Mouse (Mus musculus) stomach, postnatal 0 days (tissue): Measurements from ENCODE around the gene Epha4. TPM values are rescaled to one million over a fixed set of nuclear protein-coding genes. Genes with fewer than 3 reads are reported as not detected.
A peak's percentile ranks its signal among the peaks of the same experiment; 100 is the strongest.

Source experiments
- ATAC-seq: fragments of 200-750 bp; cut with Nextera tagmentation; 2 replicates; pipeline ENCODE4 v1.8.0; 2017; ENCODE audit not compliant: low FRiP score, low TSS enrichment
- DNase-seq: peaks from one replicate; pipeline ENCODE4 v3.0.0-alpha.2; 2016; ENCODE audit warnings: low spot score
- H3K27ac ChIP-seq: fragments of 300-500 bp; sonication (generic); replicated peaks from 2 replicates; pipeline ENCODE4 v1.5.1; 2014; ENCODE audit warnings: mild to moderate bottlenecking, control low read depth
- H3K27me3 ChIP-seq: fragments of 300-500 bp; sonication (generic); 2 replicates; pipeline ENCODE4 v1.6.1; 2014; ENCODE audit warnings: low read length; ENCODE audit not compliant: control insufficient read depth, insufficient read depth
- H3K36me3 ChIP-seq: fragments of 300-500 bp; sonication (generic); 2 replicates; pipeline ENCODE4 v1.6.1; 2014; ENCODE audit warnings: low read length, mixed read lengths; ENCODE audit not compliant: control insufficient read depth, insufficient read depth
- H3K4me1 ChIP-seq: fragments of 300-500 bp; sonication (generic); replicated peaks from 2 replicates; pipeline ENCODE4 v1.6.1; 2014; ENCODE audit warnings: antibody characterized with exemption; ENCODE audit not compliant: control insufficient read depth, insufficient read depth
- H3K4me2 ChIP-seq: fragments of 300-500 bp; sonication (generic); replicated peaks from 2 replicates; pipeline ENCODE4 v1.6.1; 2014; ENCODE audit warnings: low read depth, mild to moderate bottlenecking, control low read depth, moderate library complexity
- H3K4me3 ChIP-seq: fragments of 300-500 bp; sonication (generic); 2 replicates; pipeline ENCODE4 v1.5.1; 2014; ENCODE audit warnings: low read depth, low read length, control low read depth
- H3K9ac ChIP-seq: fragments of 300-500 bp; sonication (generic); 2 replicates; pipeline ENCODE4 v1.6.1; 2014; ENCODE audit warnings: mild to moderate bottlenecking, low read length, control low read depth, mixed read lengths
- H3K9me3 ChIP-seq: fragments of 300-500 bp; sonication (generic); 2 replicates; pipeline ENCODE4 v1.6.1; 2016; ENCODE audit warnings: low read length; ENCODE audit not compliant: control insufficient read depth
- CTCF ChIP-seq: IDR thresholded peaks from 2 replicates; pipeline ENCODE4 v1.5.1; 2016; ENCODE audit warnings: antibody characterized with exemption, low read depth, mild to moderate bottlenecking, moderate library complexity
- EP300 ChIP-seq: optimal IDR thresholded peaks from 2 replicates; pipeline ENCODE3; 2016; ENCODE audit warnings: antibody characterized with exemption
- WGBS: fragments of 180-500 bp; shearing (Covaris S2); extraction: QIAGEN DNeasy Blood & Tissue Kit; methylation state at CpG from one replicate; pipeline ENCODE4 v1.1.7; 2014; 5-methylcytosine and 5-hydroxymethylcytosine counted together
- polyA plus RNA-seq: library from polyadenylated mRNA; unstranded; fragments of >200 nt; fragmentation: Nextera tagmentation; extraction: Ambion mirVana; gene quantifications from 2 replicates; pipeline ENCODE4 v1.2.1, GENCODE M21; 2015

Gene Epha4
- 3.8 and 5.4 TPM in 2 replicates for polyA plus RNA-seq

DNA sequence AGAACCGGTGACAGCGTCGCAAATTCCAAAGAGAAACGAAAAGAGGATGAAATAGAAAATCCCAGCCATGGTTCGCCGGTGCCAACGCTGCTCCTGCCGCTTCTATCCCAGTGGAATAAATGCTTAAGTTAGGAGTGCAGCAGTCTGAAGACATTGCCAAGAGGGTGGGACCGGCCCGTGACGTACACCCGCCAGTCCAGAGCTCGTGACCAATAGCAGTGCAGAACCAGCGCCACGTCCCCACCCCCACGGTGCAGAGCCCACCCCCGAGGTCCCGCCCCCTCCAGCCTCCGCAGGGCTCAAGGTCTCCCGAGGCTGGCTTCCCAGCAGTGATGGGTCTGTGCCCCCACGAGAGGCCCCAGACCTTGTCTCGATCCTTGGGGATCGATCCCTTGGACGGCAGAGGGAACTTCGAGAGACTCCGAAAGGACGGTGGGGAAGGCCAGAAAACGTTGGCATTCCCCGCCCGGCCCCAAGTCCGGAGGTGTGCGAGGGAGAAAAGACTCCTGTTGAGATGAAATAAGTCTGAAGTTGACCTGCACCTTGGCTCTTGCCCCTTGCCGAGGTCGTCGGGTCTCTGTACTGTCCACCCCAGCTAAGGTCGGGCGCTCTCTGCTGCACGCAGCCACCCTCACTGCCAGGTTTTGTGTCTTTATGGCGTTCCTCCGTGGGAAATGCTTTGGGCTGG lies at the start of gene Epha4:
Gene Epha4 (minus strand): TSS at position 126 of the 688 bp plus-strand sequence.
- ATAC-seq (peak; percentile 96), DNase-seq (peak; percentile 94)
- Histone ChIP-seq H3K9ac (peak within 1 kb of the TSS; percentile 63), H3K4me3 (peak within 1 kb of the TSS; percentile 59), H3K27me3 (no peaks in the 10 kb centered on the region), H3K27ac (peak within 1 kb of the TSS; percentile 13; the same call in 1 of the 2 replicates), H3K4me2 (peak within 1 kb of the TSS; percentile 91), H3K36me3 (no peaks in the 10 kb centered on the region), H3K9me3 (no peaks in the 10 kb centered on the region), H3K4me1 (0 out of 2 replicates have a peak, but pooled peaks cover 3% of the 10 kb centered on the region)
- TF ChIP-seq EP300 (no peak), CTCF (no peak)
- under 1% methylated on average over 40 of the region's 40 CpGs for WGBS

DNA sequence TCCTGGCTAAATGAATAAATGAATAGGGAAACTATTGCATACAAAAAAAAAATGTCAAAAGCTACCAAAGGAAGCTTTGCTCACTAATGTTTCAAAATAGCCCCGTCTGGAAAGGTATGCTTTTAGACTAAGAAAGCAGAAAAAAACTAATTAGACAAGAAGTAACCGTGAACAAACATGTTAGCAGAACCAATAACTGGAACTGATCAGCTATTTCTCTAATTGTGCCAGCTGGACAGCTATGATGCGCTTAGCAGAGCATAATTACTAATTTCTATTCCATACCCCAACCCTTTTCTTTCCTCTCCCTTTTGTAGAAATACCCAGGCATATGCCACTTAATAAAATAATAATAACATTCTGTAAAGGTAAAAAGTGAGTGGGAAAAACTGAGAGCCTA lies 41.3 kb upstream of the Epha4 start:
- H3K36me3 ChIP-seq: no peaks in the 10 kb centered on the region
- ATAC-seq (no peak), DNase-seq (no peak)
- H3K9ac ChIP-seq: no peak overlapping the region
- no peak overlapping the region for H3K4me2 ChIP-seq
- no peaks in the 10 kb centered on the region for H3K27me3 ChIP-seq
- 82% methylated on average over 3 of the region's 3 CpGs for WGBS
- H3K27ac ChIP-seq: no peak overlapping the region
- no peak overlapping the region for H3K4me3 ChIP-seq
- TF ChIP-seq CTCF: no peak
- no peak for TF ChIP-seq EP300
- H3K9me3 ChIP-seq: no peaks in the 10 kb centered on the region
- no peaks in the 10 kb centered on the region for H3K4me1 ChIP-seq

DNA sequence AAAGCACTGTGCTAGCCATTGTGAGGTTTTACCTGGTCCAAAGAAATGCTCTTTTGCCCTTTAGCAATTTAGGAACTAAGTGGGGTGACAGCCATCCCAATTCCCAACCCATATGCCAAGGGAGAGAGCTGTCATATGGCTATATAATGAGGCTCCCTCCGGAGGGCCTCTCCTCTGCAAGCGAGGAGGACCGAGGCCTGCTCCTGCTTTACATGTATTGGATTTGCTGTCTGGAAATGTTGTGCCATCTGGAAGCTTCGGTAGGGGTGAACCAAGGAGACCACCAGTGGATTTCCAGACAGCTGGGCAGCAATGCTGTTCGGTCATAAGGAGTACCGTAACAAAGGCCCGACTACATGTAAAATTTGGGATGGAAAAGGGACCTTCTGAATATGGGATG lies 37.0 kb upstream of the Epha4 start:
- Histone ChIP-seq H3K27me3 (no peaks in the 10 kb centered on the region), H3K27ac (no peak overlapping the region), H3K9me3 (no peaks in the 10 kb centered on the region), H3K4me1 (no peaks in the 10 kb centered on the region), H3K9ac (no peak overlapping the region), H3K4me3 (no peak overlapping the region), H3K36me3 (no peaks in the 10 kb centered on the region), H3K4me2 (no peak overlapping the region)
- ATAC-seq (no peak), DNase-seq (no peak)
- WGBS: 92% methylated on average over 7 of the region's 7 CpGs
- TF ChIP-seq CTCF: no peak
- no peak for TF ChIP-seq EP300

DNA sequence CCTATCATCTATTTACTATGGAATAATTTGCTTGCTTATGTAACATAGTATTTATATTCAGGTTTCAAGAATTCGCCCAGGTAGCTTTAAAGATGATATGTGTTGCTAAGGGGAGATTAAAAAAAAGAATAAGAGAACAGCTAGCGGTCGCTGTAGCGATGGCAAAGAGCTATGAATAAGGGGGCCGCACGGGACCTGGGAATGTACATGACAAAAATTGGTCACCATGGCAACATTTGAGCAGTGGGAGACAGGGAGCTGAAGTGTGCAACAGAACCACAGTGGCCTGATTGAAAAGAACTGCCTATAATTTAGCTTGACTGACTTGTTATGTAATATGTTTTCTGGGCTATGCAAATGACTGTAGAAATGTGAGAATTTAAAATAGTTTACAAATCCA lies 30.8 kb upstream of the Epha4 start:
- H3K9me3 ChIP-seq: no peaks in the 10 kb centered on the region
- no peaks in the 10 kb centered on the region for H3K36me3 ChIP-seq
- no peak overlapping the region for H3K27ac ChIP-seq
- no peak overlapping the region for H3K4me2 ChIP-seq
- H3K27me3 ChIP-seq: no peaks in the 10 kb centered on the region
- ATAC-seq: no peak
- DNase-seq: no peak
- no peak overlapping the region for H3K9ac ChIP-seq
- no peak overlapping the region for H3K4me3 ChIP-seq
- TF ChIP-seq EP300: no peak
- TF ChIP-seq CTCF: no peak
- WGBS: 63% methylated on average over 6 of the region's 6 CpGs
- H3K4me1 ChIP-seq: no peaks in the 10 kb centered on the region

DNA sequence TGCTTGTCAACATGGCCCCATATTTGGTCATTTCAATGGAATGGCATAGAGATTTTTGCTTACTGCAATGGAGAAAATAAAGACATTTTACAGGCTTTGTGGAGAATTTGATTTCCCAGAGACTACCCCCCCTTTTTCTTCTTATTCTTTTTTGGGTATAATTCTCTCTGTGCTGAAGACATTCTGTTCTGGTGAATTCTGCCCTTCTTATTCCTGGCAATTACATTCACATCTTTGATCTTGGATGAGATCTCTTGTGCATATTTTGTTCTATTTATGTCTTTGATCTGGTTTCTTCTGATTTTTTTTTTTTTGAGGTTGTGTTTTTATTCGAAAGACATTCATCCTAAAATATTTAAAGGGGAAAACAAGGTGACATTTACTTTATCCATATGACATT lies 30.1 kb upstream of the Epha4 start:
- DNase-seq (no peak), ATAC-seq (no peak)
- H3K4me2 ChIP-seq: no peak overlapping the region
- H3K4me3 ChIP-seq: no peak overlapping the region
- no peaks in the 10 kb centered on the region for H3K27me3 ChIP-seq
- H3K27ac ChIP-seq: no peak overlapping the region
- TF ChIP-seq CTCF (no peak), EP300 (no peak)
- H3K36me3 ChIP-seq: no peaks in the 10 kb centered on the region
- H3K9me3 ChIP-seq: no peaks in the 10 kb centered on the region
- H3K9ac ChIP-seq: no peak overlapping the region
- WGBS: 92% methylated on average over 1 of the region's 1 CpGs
- no peaks in the 10 kb centered on the region for H3K4me1 ChIP-seq

DNA sequence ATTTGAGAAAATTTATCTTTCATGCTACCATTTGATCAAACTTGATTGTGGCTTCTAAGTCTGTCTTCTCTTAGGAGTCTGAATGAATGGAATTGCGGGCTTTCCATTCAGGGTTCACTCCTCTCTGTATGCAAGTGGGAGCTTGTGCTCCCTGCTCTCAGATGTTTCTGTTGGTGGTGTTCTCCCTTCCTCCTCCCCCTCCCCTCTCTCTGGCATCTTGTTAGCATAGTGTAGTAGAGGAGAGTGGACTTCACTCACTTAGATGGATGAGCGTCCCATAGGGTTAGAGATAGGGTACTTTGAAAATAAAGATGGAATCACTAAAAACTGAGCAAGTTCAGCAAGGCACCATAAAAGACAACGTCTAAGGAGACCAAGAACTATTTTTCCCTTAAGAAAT lies 29.4 kb upstream of the Epha4 start:
- no peak overlapping the region for H3K9ac ChIP-seq
- H3K4me1 ChIP-seq: no peaks in the 10 kb centered on the region
- 34% methylated on average over 3 of the region's 3 CpGs for WGBS
- H3K36me3 ChIP-seq: no peaks in the 10 kb centered on the region
- H3K27me3 ChIP-seq: no peaks in the 10 kb centered on the region
- H3K4me3 ChIP-seq: no peak overlapping the region
- H3K27ac ChIP-seq: no peak overlapping the region
- DNase-seq (no peak), ATAC-seq (no peak)
- no peak overlapping the region for H3K4me2 ChIP-seq
- TF ChIP-seq EP300 (no peak), CTCF (no peak)
- no peaks in the 10 kb centered on the region for H3K9me3 ChIP-seq
